Mouse (Mus musculus) cerebellum, adult 2 months (tissue): ENCODE measurements at regions not wholly inside any gene's neighbourhood (a gene's known extent, or its start where the extent isn't known, plus 50 kb on each side); places are given as distances from the start of the nearest gene placed in this dataset.
"Not testable (repeated sequence)": the region's sequence is repeated elsewhere in the genome, so short reads cannot be mapped to it uniquely, and the experiment has no call there.

Experiments
- DNase-seq, 2 experiments: peaks; one replicate each; pipeline ENCODE4 v3.0.0; 2021
- H3K27ac ChIP-seq: fragments of 200-500 bp; 2 replicates; pipeline ENCODE4 v1.5.1; 2012; ENCODE audit warnings: low read length, control low read depth, inconsistent platforms; ENCODE audit not compliant: insufficient read depth
- H3K27me3 ChIP-seq: fragments of 200-500 bp; 2 replicates; pipeline ENCODE4 v1.6.1; 2012; ENCODE audit warnings: inconsistent platforms, mild to moderate bottlenecking, low read length, moderate library complexity; ENCODE audit not compliant: control insufficient read depth, insufficient read depth
- H3K4me1 ChIP-seq: fragments of 200-500 bp; 2 replicates; pipeline ENCODE4 v1.6.1; 2011; ENCODE audit warnings: low read length; ENCODE audit not compliant: control insufficient read depth, insufficient read depth
- H3K4me3 ChIP-seq: fragments of 200-500 bp; replicated peaks from 2 replicates; pipeline ENCODE3; 2011; ENCODE audit warnings: mild to moderate bottlenecking, low read depth, low read length, control low read depth; ENCODE audit not compliant: insufficient read depth
- CTCF ChIP-seq: fragments of 200-500 bp; IDR thresholded peaks from 2 replicates; pipeline ENCODE4 v1.5.1; 2011; ENCODE audit warnings: low read depth, mild to moderate bottlenecking, control low read depth, low read length, moderate library complexity, borderline replicate concordance; ENCODE audit not compliant: insufficient read depth
- POLR2A ChIP-seq: fragments of 200-500 bp; IDR thresholded peaks from 2 replicates; pipeline ENCODE4 v1.6.1; 2011; ENCODE audit warnings: low read length, control low read depth, borderline replicate concordance; ENCODE audit not compliant: insufficient read depth
- WGBS: fragments of 180-500 bp; shearing (Covaris S2); methylation state at CpG from one replicate; pipeline ENCODE4 v1.1.7; 2018; 5-methylcytosine and 5-hydroxymethylcytosine counted together

DNA sequence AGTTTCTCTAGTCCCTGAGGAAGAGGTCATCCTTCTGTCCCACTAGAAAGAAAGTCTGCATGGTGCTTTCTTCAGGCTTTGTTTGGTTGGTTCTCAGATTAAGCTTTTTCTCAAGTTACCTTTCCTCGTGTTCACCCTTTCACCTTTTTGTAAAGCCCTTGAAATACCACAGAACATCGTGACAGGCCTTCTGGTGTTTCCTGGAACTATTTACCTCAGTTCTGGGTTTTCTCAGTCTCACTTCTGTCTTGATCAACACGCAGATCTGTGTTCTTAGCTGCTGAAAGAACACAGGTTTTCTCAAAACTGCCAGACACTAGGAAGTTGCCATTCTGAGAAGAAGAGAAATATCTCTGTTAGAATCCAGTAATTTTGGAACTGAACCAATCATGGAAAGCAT, 255.8 kb downstream of the Nfkbiz start:
- H3K4me3 ChIP-seq, result no peak overlapping the region
- TF ChIP-seq POLR2A, result no peak
- TF ChIP-seq CTCF, result no peak
- WGBS, result 73% methylated on average over 3 of the region's 3 CpGs
- H3K27ac ChIP-seq, result no peak overlapping the region
- H3K4me1 ChIP-seq, result no peaks in the 10 kb centered on the region
- no peaks in the 10 kb centered on the region for H3K27me3 ChIP-seq
- DNase-seq, result no peak

GRCm38 (mm10) chr16:55582029-55582428, 256.7 kb downstream of the Nfkbiz start:
- WGBS, result 96% methylated on average over 7 of the region's 7 CpGs
- H3K27ac ChIP-seq, result no peak overlapping the region
- TF ChIP-seq CTCF (no peak), POLR2A (no peak)

GRCm38 (mm10) chr16:55580827-55581226, 257.9 kb downstream of the Nfkbiz start:
- TF ChIP-seq CTCF (no peak), POLR2A (no peak)

More at GRCm38 (mm10) chr16:55582029-55582428, 256.7 kb downstream of the Nfkbiz start:
- Histone ChIP-seq H3K4me1 (no peaks in the 10 kb centered on the region), H3K4me3 (no peak overlapping the region), H3K27me3 (no peaks in the 10 kb centered on the region)
- DNase-seq, result no peak

GRCm38 (mm10) chr16:55578686-55579085, 260.0 kb downstream of the Nfkbiz start:
- Histone ChIP-seq H3K4me3 (no peak overlapping the region), H3K27me3 (no peaks in the 10 kb centered on the region), H3K27ac (no peak overlapping the region), H3K4me1 (no peaks in the 10 kb centered on the region)
- WGBS, result 82% methylated on average over 5 of the region's 5 CpGs
- no peak for TF ChIP-seq POLR2A
- TF ChIP-seq CTCF, result no peak
- no peak for DNase-seq

More at GRCm38 (mm10) chr16:55580827-55581226, 257.9 kb downstream of the Nfkbiz start:
- Histone ChIP-seq H3K4me1 (no peaks in the 10 kb centered on the region), H3K4me3 (no peak overlapping the region), H3K27me3 (no peaks in the 10 kb centered on the region), H3K27ac (no peak overlapping the region)
- no peak for DNase-seq
- WGBS, result 82% methylated on average over 4 of the region's 4 CpGs

DNA sequence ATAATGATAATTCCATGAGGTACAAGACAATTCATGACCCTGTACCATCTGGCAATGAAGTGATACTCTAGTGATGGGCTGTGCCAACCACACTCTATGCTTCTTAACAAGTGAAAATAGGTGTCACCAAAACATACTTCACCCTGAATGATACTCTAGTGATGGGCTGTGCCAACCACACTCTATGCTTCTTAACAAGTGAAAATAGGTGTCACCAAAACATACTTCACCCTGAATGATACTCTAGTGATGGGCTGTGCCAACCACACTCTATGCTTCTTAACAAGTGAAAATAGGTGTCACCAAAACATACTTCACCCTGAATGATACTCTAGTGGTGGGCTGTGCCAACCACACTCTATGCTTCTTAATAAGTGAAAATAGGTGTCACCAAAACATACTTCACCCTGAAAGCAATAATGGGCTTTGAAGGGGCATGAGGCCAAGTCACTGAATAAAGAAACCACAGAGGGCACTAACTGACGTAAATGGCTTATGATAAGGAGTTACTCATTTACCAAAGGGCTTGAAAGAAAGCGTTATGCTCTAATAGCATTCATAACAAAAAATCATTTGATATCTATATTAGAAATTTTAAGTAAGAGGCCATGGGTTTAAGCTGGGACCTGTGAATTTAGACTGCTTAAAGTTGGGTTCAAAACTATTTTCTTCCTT, 263.0 kb downstream of the Nfkbiz start:
- not testable (repeated sequence) for DNase-seq, H3K4me1 ChIP-seq, H3K27ac ChIP-seq, H3K27me3 ChIP-seq, H3K4me3 ChIP-seq
- 84% methylated on average over 2 of the region's 2 CpGs for whole genome bisulfite sequencing

DNA sequence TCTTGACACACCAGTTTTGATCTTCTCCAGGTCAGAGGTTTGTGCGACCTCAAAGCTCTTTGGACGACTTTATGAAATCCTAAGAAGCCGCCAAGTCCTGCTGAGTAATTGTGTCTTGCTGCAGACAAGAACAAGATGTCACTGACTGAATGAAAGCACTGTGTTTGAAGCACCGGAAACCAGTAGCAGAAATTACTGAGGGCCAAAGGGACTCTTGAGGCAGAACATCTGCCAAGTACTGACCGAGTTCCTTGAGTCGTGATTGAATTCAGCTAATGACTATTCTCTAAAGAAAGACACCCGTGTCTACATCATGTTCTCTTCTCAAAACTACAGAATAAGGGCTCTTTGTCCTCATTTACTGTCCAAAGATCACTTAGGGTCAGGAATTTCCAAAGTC, 267.6 kb downstream of the Nfkbiz start:
- no peak for TF ChIP-seq CTCF
- TF ChIP-seq POLR2A, result no peak
- H3K27me3 ChIP-seq, result no peaks in the 10 kb centered on the region
- peak in 1 of 2 experiments; percentile 7 for DNase-seq

DNA sequence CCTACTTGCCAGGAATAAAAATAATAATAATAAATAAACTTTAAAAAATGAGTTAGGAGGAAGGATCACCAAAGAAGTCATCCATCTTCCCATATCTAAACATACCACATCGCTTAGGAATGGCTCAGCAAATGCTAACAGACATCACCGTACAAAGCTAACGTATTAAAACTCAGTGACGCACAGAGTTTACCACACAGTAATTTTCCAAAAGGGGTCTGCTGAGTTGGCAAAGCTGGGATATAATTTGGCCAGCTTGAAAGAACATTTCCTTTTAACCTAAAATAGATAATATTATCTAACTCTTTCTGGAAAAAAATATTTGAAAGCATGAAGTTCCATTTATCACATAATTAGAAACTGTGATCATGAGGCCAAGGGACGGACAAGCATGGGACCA, 268.6 kb downstream of the Nfkbiz start:
- TF ChIP-seq POLR2A, result no peak
- TF ChIP-seq CTCF, result no peak
- H3K4me1 ChIP-seq, result no peaks in the 10 kb centered on the region
- no peak overlapping the region for H3K4me3 ChIP-seq
- H3K27ac ChIP-seq, result no peak overlapping the region
- 93% methylated on average over 5 of the region's 5 CpGs for WGBS
- no peaks in the 10 kb centered on the region for H3K27me3 ChIP-seq
- no peak for DNase-seq

More for the DNA sequence above, 267.6 kb downstream of the Nfkbiz start:
- no peak overlapping the region for H3K4me3 ChIP-seq
- H3K4me1 ChIP-seq, result no peaks in the 10 kb centered on the region
- H3K27ac ChIP-seq, result no peak overlapping the region
- 13% methylated on average over 7 of the region's 7 CpGs for WGBS

DNA sequence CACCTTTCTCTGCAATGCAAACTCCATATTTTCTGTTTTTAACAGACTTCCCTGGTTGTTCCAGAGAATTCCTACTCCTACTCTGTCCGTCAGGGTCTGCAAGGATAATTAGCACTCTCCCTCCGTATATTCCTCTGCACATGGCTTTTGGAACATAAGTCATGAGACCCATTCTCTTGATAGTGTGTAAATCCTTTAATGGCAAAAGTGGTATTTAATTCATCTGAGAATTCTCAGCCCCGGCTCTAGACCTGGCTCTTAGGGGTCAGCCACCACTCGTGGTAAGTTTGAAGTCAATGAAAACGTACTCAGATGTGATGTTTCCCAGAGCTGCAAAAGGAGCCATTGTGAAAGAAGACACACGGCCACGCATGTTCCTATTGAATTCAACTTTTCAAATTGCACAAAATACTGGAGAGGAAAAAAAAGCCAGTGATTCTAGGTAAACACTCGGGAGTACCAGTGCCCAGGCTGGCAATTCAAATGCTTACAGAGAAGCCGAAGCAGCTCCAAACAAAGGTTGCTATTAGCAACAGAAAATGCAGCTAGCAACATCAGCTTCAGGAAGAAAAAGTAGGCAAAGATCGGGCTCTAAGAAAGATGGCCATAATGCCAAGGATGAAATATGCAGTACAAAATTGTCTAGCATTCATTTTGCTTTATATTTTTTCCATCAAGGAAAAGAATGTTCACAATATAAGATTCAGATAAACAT, 258.2 kb upstream of the Zpld1 start:
- no peaks in the 10 kb centered on the region for H3K27me3 ChIP-seq
- TF ChIP-seq POLR2A, result no peak
- TF ChIP-seq CTCF, result no peak

More for the DNA sequence above, 258.2 kb upstream of the Zpld1 start:
- WGBS, result 25% methylated on average over 10 of the region's 10 CpGs
- Histone ChIP-seq H3K4me1 (no peaks in the 10 kb centered on the region), H3K27ac (no peak overlapping the region), H3K4me3 (no peak overlapping the region)
- DNase-seq, result no peak
